Mouse (Mus musculus): Measurements from ENCODE around the gene Kctd20.

- TF ChIP-seq CTCF (IDR thresholded peaks at IDR 0.05; ENCODE audit: low read depth) (no peak), EP300 (IDR thresholded peaks at IDR 0.05; ENCODE audit: low read depth) (no peak)
Observed at GRCm38 (mm10) chr17:28981081-28981480, 29.3 kb downstream of the Kctd20 start.

Measured in heart, postnatal 0 days (tissue).